Mouse (Mus musculus): ENCODE results near the gene Klrb1b. TPM values are rescaled to one million over a fixed set of nuclear protein-coding genes. Genes with fewer than 3 reads are reported as not detected.

The Klrb1b gene
- polyA plus RNA-seq, 1 experiment = 0.25 TPM

GRCm38 (mm10) chr6:128764598-128764997 lies 61.5 kb downstream of the Klrb1b start:
- WGBS = 25% methylated on average over 5 of the region's 5 CpGs
- H3K4me1 ChIP-seq (ENCODE audit: control insufficient read depth, insufficient read depth, insufficient read length, low read length) = no peaks in the 10 kb centered on the region
- H3K27me3 ChIP-seq (ENCODE audit: control insufficient read depth, insufficient read depth, low read length) = no peaks in the 10 kb centered on the region
- H3K4me3 ChIP-seq (ENCODE audit: low read depth, low read length) = no peak overlapping the region
- no peak for TF ChIP-seq CTCF (IDR thresholded peaks at IDR 0.05; ENCODE audit: extremely low read depth, insufficient read length, insufficient replicate concordance, low read depth, low read length)
- no peak for TF ChIP-seq POLR2A (IDR thresholded peaks at IDR 0.05; ENCODE audit: low read depth, low read length)
- no peak overlapping the region for H3K27ac ChIP-seq (ENCODE audit: insufficient read depth, low read depth, low read length)
- H3K36me3 ChIP-seq (ENCODE audit: control insufficient read depth, insufficient read depth, low read length) = no peaks in the 10 kb centered on the region

DNA sequence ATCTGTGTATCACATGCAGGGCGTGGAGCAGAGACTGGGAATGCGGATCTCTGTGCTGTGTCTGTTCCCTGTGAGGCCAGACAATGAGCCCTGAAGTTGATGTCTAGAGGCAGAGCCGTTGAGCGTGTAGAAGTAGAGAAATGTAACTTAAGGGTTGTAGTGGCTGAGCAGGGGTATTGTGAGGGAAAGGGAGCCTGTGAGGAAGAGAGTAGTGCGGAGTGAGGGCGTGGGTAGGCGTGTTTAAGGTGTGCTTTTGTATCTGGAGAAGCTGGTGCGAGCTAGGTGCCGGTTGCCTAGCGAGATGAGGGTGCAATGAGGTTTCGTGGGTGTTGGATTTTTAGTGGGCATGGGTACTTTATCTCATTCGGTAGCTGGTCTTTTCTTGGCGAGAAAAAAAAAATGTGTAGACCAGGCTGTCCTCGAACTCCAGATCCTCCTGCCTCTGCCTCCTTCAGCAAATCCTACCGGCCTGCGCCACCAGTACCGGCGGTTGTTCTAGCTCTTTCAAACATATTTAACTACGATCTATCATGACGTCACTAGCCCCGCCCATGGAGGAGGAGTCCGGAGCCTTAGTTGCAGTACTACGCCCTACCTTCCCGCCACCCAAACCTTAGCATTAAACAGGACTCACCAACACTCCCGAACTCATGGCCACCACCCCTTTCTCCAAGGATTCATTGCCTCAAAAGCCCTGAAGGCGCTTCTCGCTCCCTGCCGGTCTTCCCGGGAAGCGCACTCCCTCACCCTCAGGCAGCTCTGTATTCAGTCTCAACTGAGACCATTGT lies 62.2 kb downstream of the Klrb1b start:
- 2% methylated on average over 30 of the region's 30 CpGs for WGBS
- H3K27ac ChIP-seq (ENCODE audit: insufficient read depth, low read depth, low read length) = peak overlapping the region; percentile 45; the same call in 1 of the 2 replicates

More for the DNA sequence above, 62.2 kb downstream of the Klrb1b start:
- Histone ChIP-seq H3K4me3 (ENCODE audit: low read depth, low read length) (peak overlapping the region; percentile 68), H3K36me3 (ENCODE audit: control insufficient read depth, insufficient read depth, low read length) (no peaks in the 10 kb centered on the region), H3K4me1 (ENCODE audit: control insufficient read depth, insufficient read depth, insufficient read length, low read length) (no peaks in the 10 kb centered on the region), H3K27me3 (ENCODE audit: control insufficient read depth, insufficient read depth, low read length) (no peaks in the 10 kb centered on the region)
- no peak for TF ChIP-seq POLR2A (IDR thresholded peaks at IDR 0.05; ENCODE audit: low read depth, low read length)
- peak; percentile 66; the same call in 1 of the 2 replicates for TF ChIP-seq CTCF (IDR thresholded peaks at IDR 0.05; ENCODE audit: extremely low read depth, insufficient read length, insufficient replicate concordance, low read depth, low read length)

Other genes starting within 250 kb of the Klrb1b start
- 0.03 and 0.34 TPM in 2 replicates for gene A2ml1, start 244.7 kb downstream of the Klrb1b start, polyA plus RNA-seq (2012; rRNA removed)
- 0.24 TPM in 1 of 2 replicates, not detected in the other for gene Klrb1a, start 202.8 kb downstream of the Klrb1b start, polyA plus RNA-seq (2012; rRNA removed)
- 54.1 and 189 TPM in 2 replicates for gene Clec2h, start 163.9 kb downstream of the Klrb1b start, polyA plus RNA-seq (2012; rRNA removed)
- gene Klrb1, start 103.3 kb downstream of the Klrb1b start, polyA plus RNA-seq (2012; rRNA removed) = not detected in 2 replicates
- gene Klrb1c, start 37.1 kb downstream of the Klrb1b start, polyA plus RNA-seq (2012; rRNA removed) = not detected in 2 replicates
- gene Gm44511, start within 50 bp of the Klrb1b start, polyA plus RNA-seq (2012; rRNA removed) = 0.46 TPM in 1 of 2 replicates, not detected in the other
- gene Clec2i, start 61.3 kb upstream of the Klrb1b start, polyA plus RNA-seq (2012; rRNA removed) = 0.03 TPM in 1 of 2 replicates, not detected in the other
- 0.52 and 0.74 TPM in 2 replicates for gene BC035044, start 64.8 kb upstream of the Klrb1b start, polyA plus RNA-seq (2012; rRNA removed)
- gene Clec2g, start 108.0 kb upstream of the Klrb1b start, polyA plus RNA-seq (2012; rRNA removed) = not detected in 2 replicates
- gene Klrb1f, start 219.6 kb upstream of the Klrb1b start, polyA plus RNA-seq (2012; rRNA removed) = 0.33 TPM in 1 of 2 replicates, not detected in the other